Mouse (Mus musculus): ENCODE results near the gene Lhpp. TPM values are rescaled to one million over a fixed set of nuclear protein-coding genes. Genes with fewer than 3 reads are reported as not detected.

Lhpp gene
- polyA plus RNA-seq, 1 experiment = 4.7 TPM

GRCm38 (mm10) chr7:132729093-132729831 is 118.8 kb downstream of the Lhpp start:
- no peaks in the 10 kb centered on the region for H3K36me3 ChIP-seq (ENCODE audit: control insufficient read depth, insufficient read depth)
- H3K27me3 ChIP-seq (ENCODE audit: control insufficient read depth, insufficient read depth, insufficient read length) = no peaks in the 10 kb centered on the region
- peak overlapping the region; percentile 42 for H3K4me2 ChIP-seq (ENCODE audit: low read depth)
- H3ac ChIP-seq (ENCODE audit: control insufficient read depth, insufficient read length) = no peak overlapping the region
- no peak overlapping the region for H3K4me3 ChIP-seq
- H3K79me2 ChIP-seq (ENCODE audit: control insufficient read depth, insufficient read depth) = no peaks in the 10 kb centered on the region
- no peak for TF ChIP-seq CEBPB (IDR thresholded peaks at IDR 0.05; ENCODE audit: insufficient read depth, poor library complexity, severe bottlenecking)
- peak; percentile 38 for TF ChIP-seq TCF12 (IDR thresholded peaks at IDR 0.05; ENCODE audit: insufficient read depth, poor library complexity, severe bottlenecking)
- peak; percentile 60 for TF ChIP-seq POLR2AphosphoS2 (IDR thresholded peaks at IDR 0.05; ENCODE audit: insufficient read length, low read depth)
- TF ChIP-seq SRF (IDR thresholded peaks at IDR 0.05; ENCODE audit: control insufficient read depth, insufficient read length, low read depth) = no peak
- TF ChIP-seq MAX (IDR thresholded peaks at IDR 0.05; ENCODE audit: low read depth) = no peak
- peak in 2 of 3 experiments; percentile 55 to 95 for TF ChIP-seq MYOD1 (IDR thresholded peaks at IDR 0.05; ENCODE audit: control insufficient read depth in 1 of 3, insufficient read length in 2 of 3, low read depth in 2 of 3)
- TF ChIP-seq TCF3 (IDR thresholded peaks at IDR 0.05; ENCODE audit: insufficient read length, low read depth) = peak; percentile 71
- TF ChIP-seq POLR2A (IDR thresholded peaks at IDR 0.05; ENCODE audit: insufficient read length, low read depth) = peak; percentile 60
- peak; percentile 79 to 99 (median 92) for TF ChIP-seq MYOG (IDR thresholded peaks at IDR 0.05; ENCODE audit: control insufficient read depth in 1 of 3, insufficient read depth in 1 of 3, insufficient read length in 2 of 3, low read depth in 2 of 3)

GRCm38 (mm10) chr7:132730510-132730909 is 120.1 kb downstream of the Lhpp start:
- TF ChIP-seq REST (IDR thresholded peaks at IDR 0.05; ENCODE audit: insufficient read depth, insufficient read length) (no peak), E2F4 (IDR thresholded peaks at IDR 0.05; ENCODE audit: insufficient read depth) (no peak), MYOG (IDR thresholded peaks at IDR 0.05; ENCODE audit: control insufficient read depth in 1 of 3, insufficient read depth in 1 of 3, insufficient read length in 2 of 3, low read depth in 2 of 3) (peak in 2 of 3 experiments; percentile 1 to 42), POLR2A (IDR thresholded peaks at IDR 0.05; ENCODE audit: insufficient read length, low read depth) (no peak), POLR2AphosphoS2 (IDR thresholded peaks at IDR 0.05; ENCODE audit: insufficient read length, low read depth) (no peak), MYOD1 (IDR thresholded peaks at IDR 0.05; ENCODE audit: control insufficient read depth in 1 of 3, insufficient read length in 2 of 3, low read depth in 2 of 3) (peak in 1 of 3 experiments; percentile 37), CEBPB (IDR thresholded peaks at IDR 0.05; ENCODE audit: insufficient read depth, poor library complexity, severe bottlenecking) (no peak), SRF (IDR thresholded peaks at IDR 0.05; ENCODE audit: control insufficient read depth, insufficient read length, low read depth) (no peak), TCF3 (IDR thresholded peaks at IDR 0.05; ENCODE audit: insufficient read length, low read depth) (no peak)
- H3K36me3 ChIP-seq (ENCODE audit: control insufficient read depth, insufficient read depth) = no peaks in the 10 kb centered on the region
- H3K79me2 ChIP-seq (ENCODE audit: control insufficient read depth, insufficient read depth) = no peaks in the 10 kb centered on the region
- H3ac ChIP-seq (ENCODE audit: control insufficient read depth, insufficient read length) = no peak overlapping the region
- no peak overlapping the region for H3K4me2 ChIP-seq (ENCODE audit: low read depth)
- no peaks in the 10 kb centered on the region for H3K27me3 ChIP-seq (ENCODE audit: control insufficient read depth, insufficient read depth, insufficient read length)
- no peak overlapping the region for H3K4me3 ChIP-seq

DNA sequence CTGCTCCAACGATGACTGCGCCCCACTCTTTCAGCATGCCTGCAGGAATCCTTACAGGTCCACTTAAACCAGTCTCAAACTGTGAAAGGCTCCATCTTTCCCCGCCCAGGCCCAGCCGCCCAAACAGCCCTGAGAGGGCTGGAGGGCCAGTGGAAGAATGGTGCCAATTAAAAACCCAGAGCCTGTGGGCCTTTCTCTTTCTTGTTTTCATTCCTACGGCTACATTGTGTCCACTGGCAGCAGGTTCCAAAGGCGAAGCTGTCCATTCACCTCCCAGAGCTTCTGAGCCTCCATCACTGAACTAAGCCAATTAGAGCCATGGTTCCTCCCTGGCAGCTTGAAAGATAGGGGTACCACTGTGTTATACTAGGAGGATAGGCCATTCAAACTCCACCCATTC is 121.1 kb downstream of the Lhpp start:
- Histone ChIP-seq H3K4me2 (ENCODE audit: low read depth) (no peak overlapping the region), H3ac (ENCODE audit: control insufficient read depth, insufficient read length) (no peak overlapping the region), H3K4me3 (no peak overlapping the region), H3K27me3 (ENCODE audit: control insufficient read depth, insufficient read depth, insufficient read length) (no peaks in the 10 kb centered on the region), H3K36me3 (ENCODE audit: control insufficient read depth, insufficient read depth) (no peaks in the 10 kb centered on the region), H3K79me2 (ENCODE audit: control insufficient read depth, insufficient read depth) (no peaks in the 10 kb centered on the region)
- no peak for TF ChIP-seq SRF (IDR thresholded peaks at IDR 0.05; ENCODE audit: control insufficient read depth, insufficient read length, low read depth)
- no peak for TF ChIP-seq TCF3 (IDR thresholded peaks at IDR 0.05; ENCODE audit: insufficient read length, low read depth)
- no peak for TF ChIP-seq MAX (IDR thresholded peaks at IDR 0.05; ENCODE audit: low read depth)
- no peak for TF ChIP-seq USF1 (IDR thresholded peaks at IDR 0.05; ENCODE audit: low read depth)
- TF ChIP-seq E2F4 (IDR thresholded peaks at IDR 0.05; ENCODE audit: insufficient read depth) = no peak
- TF ChIP-seq TCF12 (IDR thresholded peaks at IDR 0.05; ENCODE audit: insufficient read depth, poor library complexity, severe bottlenecking) = no peak
- TF ChIP-seq CEBPB (IDR thresholded peaks at IDR 0.05; ENCODE audit: insufficient read depth, poor library complexity, severe bottlenecking) = no peak
- TF ChIP-seq REST (IDR thresholded peaks at IDR 0.05; ENCODE audit: insufficient read depth, insufficient read length) = no peak
- TF ChIP-seq MYOD1 (IDR thresholded peaks at IDR 0.05; ENCODE audit: control insufficient read depth in 1 of 3, insufficient read length in 2 of 3, low read depth in 2 of 3) = no peak
- TF ChIP-seq POLR2A (IDR thresholded peaks at IDR 0.05; ENCODE audit: insufficient read length, low read depth) = no peak
- TF ChIP-seq MYOG (IDR thresholded peaks at IDR 0.05; ENCODE audit: control insufficient read depth in 1 of 3, insufficient read depth in 1 of 3, insufficient read length in 2 of 3, low read depth in 2 of 3) = no peak
- TF ChIP-seq POLR2AphosphoS2 (IDR thresholded peaks at IDR 0.05; ENCODE audit: insufficient read length, low read depth) = no peak

- Histone ChIP-seq H3K4me2 (ENCODE audit: low read depth) (no peak overlapping the region), H3K79me2 (ENCODE audit: control insufficient read depth, insufficient read depth) (no peaks in the 10 kb centered on the region), H3K27me3 (ENCODE audit: control insufficient read depth, insufficient read depth, insufficient read length) (no peaks in the 10 kb centered on the region), H3ac (ENCODE audit: control insufficient read depth, insufficient read length) (no peak overlapping the region), H3K4me3 (no peak overlapping the region), H3K36me3 (ENCODE audit: control insufficient read depth, insufficient read depth) (no peaks in the 10 kb centered on the region)
- TF ChIP-seq POLR2AphosphoS2 (IDR thresholded peaks at IDR 0.05; ENCODE audit: insufficient read length, low read depth) (no peak), E2F4 (IDR thresholded peaks at IDR 0.05; ENCODE audit: insufficient read depth) (no peak), REST (IDR thresholded peaks at IDR 0.05; ENCODE audit: insufficient read depth, insufficient read length) (no peak), CEBPB (IDR thresholded peaks at IDR 0.05; ENCODE audit: insufficient read depth, poor library complexity, severe bottlenecking) (no peak), MAX (IDR thresholded peaks at IDR 0.05; ENCODE audit: low read depth) (no peak), TCF3 (IDR thresholded peaks at IDR 0.05; ENCODE audit: insufficient read length, low read depth) (no peak), USF1 (IDR thresholded peaks at IDR 0.05; ENCODE audit: low read depth) (no peak), MYOD1 (IDR thresholded peaks at IDR 0.05; ENCODE audit: control insufficient read depth in 1 of 3, insufficient read length in 2 of 3, low read depth in 2 of 3) (no peak), TCF12 (IDR thresholded peaks at IDR 0.05; ENCODE audit: insufficient read depth, poor library complexity, severe bottlenecking) (no peak)
These were observed 121.8 kb downstream of the Lhpp start for GRCm38 (mm10) chr7:132732136-132732789.

Measured in myocyte (in vitro differentiated cells).